Mouse (Mus musculus) urinary bladder, postnatal 36 days (tissue): ENCODE data around the gene Pter.
A peak's percentile ranks its signal among the peaks of the same experiment; 100 is the strongest.

ENCODE experiments used
- DNase-seq, 2 experiments: peaks; one replicate each; pipeline ENCODE4 v3.0.0; 2022; ENCODE audit warnings: low spot score in 2 of 2, mixed read lengths in 1 of 2

The Pter gene

DNA sequence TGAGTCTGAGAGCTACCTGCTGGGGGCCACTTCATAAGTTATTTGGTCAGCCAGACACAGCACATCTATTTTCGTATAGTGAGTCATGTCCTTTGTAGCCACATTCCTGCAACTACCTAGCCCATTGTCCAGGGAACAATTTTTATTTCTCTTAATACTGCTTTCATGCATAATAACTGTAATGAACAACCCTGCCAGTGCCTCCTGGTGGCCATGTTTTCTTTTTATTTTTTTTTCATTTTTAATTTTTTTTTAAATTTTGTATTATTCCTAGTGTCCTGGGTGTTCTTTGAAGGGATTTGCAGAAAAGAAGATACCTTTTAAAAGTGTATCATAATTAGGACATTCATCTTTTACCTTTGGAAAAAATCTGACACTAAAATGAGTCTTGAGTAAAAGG lies 84.6 kb downstream of the Pter start:
- no peak for DNase-seq

DNA sequence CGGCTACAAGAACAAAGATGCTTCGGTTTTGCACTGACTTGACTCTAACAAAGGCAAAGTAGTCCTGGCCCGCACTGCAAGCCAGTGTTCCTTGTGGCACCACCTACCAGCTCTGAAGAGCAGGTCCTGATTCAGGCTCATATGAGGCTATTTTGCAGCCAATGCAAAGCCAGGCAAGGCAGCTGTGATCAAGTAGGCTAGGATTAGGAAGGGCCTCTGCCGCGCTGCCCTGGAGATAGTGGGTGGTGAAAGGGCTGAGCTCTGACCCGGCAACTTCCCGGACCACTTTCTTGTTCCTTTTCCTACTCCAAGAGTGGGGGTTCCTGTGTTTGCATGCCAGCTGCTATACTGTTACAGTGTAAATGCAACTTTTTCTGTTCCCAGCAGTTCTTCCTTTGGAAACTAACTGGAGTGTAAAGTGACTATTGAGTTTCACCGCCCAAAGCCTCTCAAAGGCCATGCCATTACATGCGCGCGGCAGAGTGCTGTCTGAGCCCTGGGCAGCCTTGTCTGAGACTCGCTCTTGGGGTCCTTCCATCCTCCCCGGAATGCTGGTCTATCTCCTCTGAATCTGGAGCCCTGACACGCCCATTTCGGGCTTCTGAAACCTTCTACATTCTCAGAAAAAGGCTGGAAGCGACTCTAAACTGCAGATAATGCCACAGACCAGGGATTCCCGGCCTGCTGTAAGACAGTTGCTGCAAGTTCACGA lies 85.6 kb downstream of the Pter start:
- DNase-seq, result no peak

DNA sequence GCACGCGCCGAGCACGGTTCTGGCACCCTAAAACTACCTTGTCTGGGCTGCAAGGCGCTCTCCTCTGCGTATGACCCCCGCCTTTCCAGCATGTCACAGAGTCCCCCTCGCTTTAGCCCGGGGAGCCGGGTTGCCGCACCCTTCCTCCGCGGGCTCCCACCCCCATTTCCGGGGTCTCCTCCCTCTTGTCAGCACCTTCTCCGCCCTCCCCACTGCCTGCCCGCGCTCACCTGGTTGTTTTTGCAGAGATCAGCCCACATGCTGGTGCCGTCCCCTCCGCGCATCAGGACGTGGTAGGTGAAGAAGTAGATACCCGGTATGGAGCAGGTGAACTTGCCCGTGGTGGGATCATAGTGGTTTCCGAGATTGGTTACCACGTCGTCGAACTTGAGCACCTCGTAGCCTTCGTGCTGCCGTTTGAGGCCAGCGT lies 86.2 kb downstream of the Pter start:
- no peak for DNase-seq

DNA sequence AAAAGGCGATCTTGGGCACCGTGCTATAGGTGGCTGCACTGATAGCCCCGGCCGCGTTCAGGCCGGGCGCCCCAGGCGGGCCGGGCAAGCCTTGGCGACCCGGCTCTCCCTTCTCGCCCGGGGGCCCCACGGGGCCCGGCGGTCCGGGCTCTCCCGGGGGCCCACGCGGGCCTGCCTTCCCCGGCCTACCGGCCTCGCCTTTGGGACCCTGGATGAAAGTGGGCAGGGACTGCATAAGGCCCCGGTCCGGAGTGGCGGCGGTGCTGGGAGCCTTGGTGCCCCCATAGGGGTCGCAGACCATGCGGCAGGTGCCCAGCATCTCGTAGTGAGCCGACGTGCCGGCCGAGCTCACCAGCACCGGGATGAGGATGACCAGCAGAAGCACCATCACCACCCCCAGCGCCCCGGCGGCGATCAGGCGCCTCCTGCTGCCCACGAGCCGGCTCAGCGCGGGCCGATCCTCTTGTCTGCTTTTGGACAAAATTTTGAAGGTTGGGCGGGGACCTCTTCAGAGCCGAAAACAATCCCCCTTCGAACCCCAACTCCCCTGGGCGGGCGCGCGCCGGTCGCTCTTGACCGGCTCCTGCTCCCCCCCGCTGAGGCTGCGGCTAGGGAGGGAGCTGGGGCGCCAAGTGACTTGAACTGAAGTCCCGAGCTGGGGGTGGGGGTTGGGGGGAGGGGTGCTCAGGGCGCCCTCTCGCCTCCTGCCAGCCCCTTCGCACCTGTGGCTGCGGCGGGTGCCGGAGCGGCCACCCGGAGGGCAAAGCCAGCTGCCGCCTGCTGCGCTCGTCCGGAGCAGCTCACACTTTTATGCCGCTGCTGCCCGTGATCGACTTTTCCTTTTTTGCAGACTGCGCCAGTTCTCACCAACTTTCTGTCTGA lies 86.9 kb downstream of the Pter start:
- DNase-seq, result peak; percentile 12 to 14

DNA sequence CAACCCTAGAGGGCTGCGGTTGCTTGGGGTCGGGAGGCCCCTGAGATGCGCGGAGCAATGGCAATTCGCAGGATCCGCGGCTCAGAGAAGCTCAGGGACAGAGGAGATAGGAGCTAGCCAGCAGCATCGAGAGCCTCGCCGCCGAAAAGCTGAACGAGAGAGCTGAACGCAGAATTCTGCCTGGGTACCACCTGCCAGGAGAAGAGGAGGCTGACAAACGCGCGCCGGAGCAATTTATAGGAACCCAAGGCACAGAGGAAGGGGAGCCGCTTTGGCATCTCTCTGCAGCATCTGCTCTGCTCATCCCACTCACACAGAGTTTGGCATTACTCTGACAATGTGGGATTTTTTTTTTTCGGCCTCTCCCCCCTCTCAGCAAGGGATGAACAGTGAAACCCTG lies 87.6 kb downstream of the Pter start, which contains the start of gene C1ql3:
TSS of gene C1ql3 (minus strand) at position 335 of the 400 bp plus-strand sequence.
- no peak for DNase-seq

DNA sequence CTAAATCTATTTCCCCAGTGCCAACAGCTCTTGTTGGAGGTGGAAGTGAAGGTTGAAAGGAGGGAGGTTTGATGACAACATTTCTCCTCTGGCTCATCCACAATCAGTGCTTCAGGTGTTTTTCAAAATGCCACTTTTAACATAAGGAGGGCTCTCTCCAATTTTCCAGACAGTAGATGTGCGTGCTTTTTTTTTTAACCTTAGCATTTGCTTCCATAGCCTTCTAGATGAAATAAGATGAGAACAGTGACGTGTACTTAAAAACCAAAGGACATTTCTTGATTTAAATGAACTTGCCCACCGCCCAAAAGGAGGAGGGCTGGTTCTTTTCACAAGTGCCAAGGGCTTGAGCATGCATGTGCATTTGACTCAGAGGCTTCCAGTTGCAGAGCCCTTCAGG lies 88.1 kb downstream of the Pter start:
- no peak for DNase-seq

DNA sequence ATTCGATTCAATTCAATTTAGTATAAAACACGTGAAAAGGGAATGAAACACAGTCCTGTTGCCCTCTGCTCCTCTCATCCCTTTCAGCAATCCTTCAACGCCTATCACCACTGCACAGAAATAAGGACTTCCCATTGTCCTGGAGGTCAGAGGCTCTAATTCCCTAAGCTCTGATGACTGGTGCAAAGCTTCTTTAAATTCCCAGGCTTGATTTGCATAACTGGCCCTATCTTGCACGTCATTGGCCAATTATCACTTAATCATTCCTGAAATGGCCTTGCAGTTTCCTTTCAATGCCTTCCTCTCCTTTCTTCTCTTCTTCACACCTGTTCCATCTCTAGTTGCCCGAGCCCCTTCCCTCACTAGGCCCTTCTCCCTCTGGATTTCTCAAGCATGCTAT lies 94.5 kb downstream of the Pter start:
- no peak for DNase-seq

DNA sequence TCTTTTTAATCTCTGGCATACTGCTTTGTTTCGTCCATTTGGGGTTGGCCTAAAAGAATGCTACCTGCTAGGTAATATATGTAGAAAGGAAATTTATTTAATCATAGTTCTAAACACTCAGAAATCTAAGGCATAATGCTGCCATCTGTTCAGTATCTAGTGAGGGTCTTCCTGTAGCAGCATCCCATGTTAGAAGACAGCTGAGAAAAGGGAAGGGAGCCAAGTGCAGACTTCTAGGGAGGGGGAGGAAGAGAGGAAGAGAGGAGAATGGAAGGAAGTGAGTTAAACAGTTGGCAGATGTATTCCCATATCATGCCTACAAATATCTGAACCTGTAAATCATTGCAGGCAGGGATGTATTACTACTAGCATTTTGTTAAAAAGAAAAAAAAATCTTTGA lies 95.0 kb downstream of the Pter start:
- no peak for DNase-seq

DNA sequence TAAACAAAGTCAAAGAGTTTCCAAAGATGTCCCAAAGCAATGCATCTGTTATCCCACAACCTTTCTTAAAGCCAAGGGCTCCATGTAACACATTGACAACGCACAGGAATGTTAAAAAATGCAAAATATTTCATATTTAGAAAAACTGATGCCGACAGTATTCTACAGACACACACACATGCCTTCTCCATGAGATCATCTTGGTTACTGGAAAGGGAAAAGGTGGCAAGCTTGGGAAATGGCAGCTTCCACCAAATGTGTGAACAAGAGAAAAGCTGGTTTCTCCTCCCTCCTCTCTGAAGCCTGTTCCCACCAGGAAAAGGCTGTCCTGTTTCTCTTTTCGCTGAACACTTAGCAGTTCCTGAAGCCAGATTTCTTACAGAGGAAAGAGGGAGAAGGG lies 114.9 kb downstream of the Pter start:
- no peak for DNase-seq

DNA sequence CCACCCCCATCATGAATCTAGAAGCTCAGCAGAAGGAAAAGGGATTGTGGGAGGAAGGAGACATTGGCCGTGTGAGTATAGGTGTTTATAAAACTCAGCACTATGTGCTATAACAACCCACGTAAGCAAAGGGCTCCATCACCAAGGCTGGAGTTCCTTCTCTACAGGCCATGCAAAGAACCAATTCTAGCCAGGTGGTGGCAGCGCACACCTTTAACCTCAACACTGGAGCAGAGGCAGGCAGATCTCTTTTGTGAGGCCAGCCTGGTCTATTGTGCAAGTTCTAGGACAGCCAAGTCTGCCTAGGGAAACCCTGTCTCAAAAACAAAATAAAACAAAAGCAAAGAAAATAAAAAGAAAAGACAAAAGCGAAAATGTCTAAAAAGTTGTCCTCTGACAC lies 115.9 kb downstream of the Pter start:
- no peak for DNase-seq

DNA sequence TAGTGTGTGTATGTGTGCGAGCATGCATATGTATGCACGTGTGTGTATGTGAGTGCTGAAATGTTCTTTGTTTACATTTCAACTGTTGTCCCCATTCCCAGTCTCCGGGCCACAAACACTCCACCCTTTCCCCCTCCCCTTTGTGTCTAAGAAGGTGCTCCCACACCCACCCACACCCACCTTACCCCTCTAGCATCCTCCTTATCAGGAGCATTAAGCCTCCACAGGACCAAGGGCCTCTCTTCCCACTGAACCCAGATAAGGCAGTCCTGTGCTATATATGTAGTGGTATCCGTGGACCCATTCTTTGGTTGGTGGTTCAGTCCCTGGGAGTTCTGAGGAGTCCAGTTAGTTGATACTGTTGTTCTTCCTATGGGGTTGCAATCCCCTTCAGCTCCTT lies 120.7 kb downstream of the Pter start:
- no peak for DNase-seq

DNA sequence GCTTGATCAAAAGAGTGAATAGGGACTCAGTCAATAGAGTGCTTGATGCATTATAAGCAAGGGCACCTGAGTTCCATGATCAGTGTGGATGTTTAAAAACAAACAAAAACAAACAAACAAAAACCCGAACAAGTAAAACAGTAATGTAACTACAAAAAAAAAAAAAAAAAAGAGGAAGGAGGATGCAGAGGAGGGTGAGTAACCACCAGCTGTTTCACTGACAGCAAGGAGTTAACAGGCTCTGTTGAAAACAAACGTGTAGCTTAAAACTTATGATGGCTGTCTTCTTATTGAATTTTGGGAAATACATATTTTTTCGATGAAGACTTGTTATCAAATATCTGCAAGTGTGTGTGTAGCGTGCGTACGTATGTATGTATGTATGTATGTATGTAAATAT lies 124.8 kb downstream of the Pter start:
- DNase-seq, result no peak
